In the genomic region with DNA sequence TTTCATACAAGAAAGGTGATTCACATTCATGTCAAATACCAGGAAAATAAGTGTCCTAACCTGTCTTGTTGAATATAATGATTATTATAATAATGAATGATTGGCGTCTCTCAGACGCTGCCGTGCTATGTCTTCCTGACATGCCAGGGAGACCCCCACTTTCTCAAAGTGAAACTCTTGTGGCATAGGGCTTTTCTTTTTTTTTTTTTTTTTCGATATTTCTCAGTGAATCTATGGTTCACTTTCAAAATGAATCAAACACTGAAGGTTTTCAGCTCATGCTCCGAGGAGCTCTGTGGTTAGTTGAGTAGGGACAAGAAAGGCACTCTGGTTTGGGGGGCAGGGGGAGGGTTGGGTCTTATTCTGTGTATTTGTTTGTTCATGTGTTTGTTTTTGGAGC, we compare ENCODE assay signal across 28 mouse cellular contexts. TPM values are rescaled to one million over a fixed set of nuclear protein-coding genes. Genes with fewer than 3 reads are reported as not detected.
DNase-seq lines count a peak whose midpoint lies in the region; ATAC-seq lines count a peak whose summit lies in the region.
"Had no signal": no experiment of that assay in that cellular context is flagged by ENCODE, and none has a peak within 500 bp of the region (broad histone marks: within the 10 kb centered on the region; RNA-seq: fewer than 3 reads in every experiment).

No protein-coding gene starts in this region.

- WGBS in hindbrain, embryonic 11.5 days, result 93% methylated on average over 5 of the region's 5 CpGs

- no peak overlapping the region for H3K9ac ChIP-seq in hindbrain, embryonic 11.5 days (ENCODE audit: low read depth, low read length)
- H3K9ac ChIP-seq: embryonic facial prominence, embryonic 12.5 days; embryonic facial prominence, embryonic 15.5 days; forebrain, postnatal 0 days; heart, embryonic 13.5 days; hindbrain, embryonic 13.5 days had no signal

- no peak overlapping the region for H3K4me3 ChIP-seq in hindbrain, embryonic 11.5 days (ENCODE audit: low read depth, low read length)
- H3K4me3 ChIP-seq: embryonic facial prominence, embryonic 12.5 days; embryonic facial prominence, embryonic 15.5 days; gastrocnemius, adult 2 months; heart, embryonic 13.5 days; hindbrain, embryonic 13.5 days had no signal

- DNase-seq in A20 (ENCODE audit: low read depth, low spot score), result peak; percentile 84
- DNase-seq in CD4-positive, CD25-positive, alpha-beta regulatory T cell, adult 2 months (ENCODE audit: low read depth, low spot score), result peak; percentile 47
- no peak for DNase-seq in urinary bladder, postnatal 25 days (ENCODE audit: low spot score)
- no peak for DNase-seq in gastrocnemius, postnatal 4 days (ENCODE audit: low spot score in 2 of 2)
- no peak for DNase-seq in hindbrain, embryonic 11.5 days (ENCODE audit: low spot score)
- DNase-seq: adrenal gland, postnatal 10 days; adrenal gland, postnatal 36 days; cerebellum, adult 18-20 months; cerebellum, adult 9-11 months; cerebellum, postnatal 25 days; gastrocnemius, adult 2 months; gastrocnemius, postnatal 14 days; heart, adult 18-20 months; heart, postnatal 14 days; kidney, adult 2 months had no signal

- no peaks in the 10 kb centered on the region for H3K4me1 ChIP-seq in hindbrain, embryonic 11.5 days (replicated peaks; ENCODE audit: control insufficient read depth, insufficient read depth, low read length)
- H3K4me1 ChIP-seq: embryonic facial prominence, embryonic 12.5 days; embryonic facial prominence, embryonic 15.5 days; hindbrain, embryonic 13.5 days had no signal

- ATAC-seq in activated CD4-positive, CD25-positive, alpha-beta regulatory T cell, adult 4 months, result peak; percentile 80
- ATAC-seq in hindbrain, embryonic 11.5 days (ENCODE audit: low FRiP score), result no peak
- ATAC-seq: forebrain, embryonic 14.5 days; hindbrain, embryonic 16.5 days; intestine, postnatal 0 days had no signal

- no peaks in the 10 kb centered on the region for H3K36me3 ChIP-seq in hindbrain, embryonic 11.5 days (ENCODE audit: control insufficient read depth, insufficient read depth, low read length)
- H3K36me3 ChIP-seq: embryonic facial prominence, embryonic 12.5 days; embryonic facial prominence, embryonic 15.5 days had no signal

- no peak overlapping the region for H3K27ac ChIP-seq in hindbrain, embryonic 11.5 days (ENCODE audit: low read depth, low read length)
- H3K27ac ChIP-seq: embryonic facial prominence, embryonic 12.5 days; embryonic facial prominence, embryonic 15.5 days; hindbrain, embryonic 13.5 days had no signal

- H3K27me3 ChIP-seq in hindbrain, embryonic 11.5 days (ENCODE audit: control insufficient read depth, insufficient read depth, low read length), result no peaks in the 10 kb centered on the region
- H3K27me3 ChIP-seq: embryonic facial prominence, embryonic 12.5 days; embryonic facial prominence, embryonic 15.5 days; heart, embryonic 13.5 days; hindbrain, embryonic 13.5 days had no signal

- H3K4me2 ChIP-seq in hindbrain, embryonic 11.5 days (replicated peaks; ENCODE audit: low read depth, low read length), result no peak overlapping the region
- H3K4me2 ChIP-seq: embryonic facial prominence, embryonic 12.5 days; embryonic facial prominence, embryonic 15.5 days; heart, embryonic 13.5 days; hindbrain, embryonic 13.5 days had no signal

- no peaks in the 10 kb centered on the region for H3K9me3 ChIP-seq in hindbrain, embryonic 11.5 days (ENCODE audit: control insufficient read depth, low read length)
- H3K9me3 ChIP-seq: embryonic facial prominence, embryonic 12.5 days; embryonic facial prominence, embryonic 15.5 days had no signal

RNA-seq across cellular contexts. Expression of a gene that starts 22.8 kb away (rescaled TPM):
- under 1 TPM in 1 of 2 experiments, not detected in 1; 0.25 TPM for polyA plus RNA-seq in activated CD4-positive, CD25-positive, alpha-beta regulatory T cell, adult 4 months (2017; shearing (Covaris generic))
- under 1 TPM; 0.18 to 0.25 TPM for total RNA-seq in gastrocnemius, postnatal 4 days (2021)
- polyA plus RNA-seq in hindbrain, embryonic 11.5 days (2014; fragmentation: Nextera tagmentation; extraction: Ambion mirVana), result 36.5 and 40.3 TPM in 2 replicates
- total RNA-seq: common myeloid progenitor, adult 5-6 weeks; gastrocnemius, adult 2 months; heart, postnatal 14 days; hematopoietic stem cell, adult 5-6 weeks had no signal
- polyA plus RNA-seq: C2C12; gonadal fat pad, adult 2 months had no signal

RNA-seq across cellular contexts. Expression of a gene that starts 27.1 kb away (rescaled TPM):
- 1 to 10 TPM in 1 of 2 experiments, under 1 TPM in 1; 0.42 to 2.1 TPM for polyA plus RNA-seq in activated CD4-positive, CD25-positive, alpha-beta regulatory T cell, adult 4 months (2017; shearing (Covaris generic))
- total RNA-seq in gastrocnemius, postnatal 4 days (2021), result 1 to 10 TPM; 6.0 to 7.0 TPM
- polyA plus RNA-seq in hindbrain, embryonic 11.5 days (2014; fragmentation: Nextera tagmentation; extraction: Ambion mirVana), result 22.5 and 27.8 TPM in 2 replicates

Comparison
In these comparisons a context has a peak if more than half of its experiments do, and no peak if none do; other contexts are left out.
1. DNase-seq: peak in A20 (single experiment) and CD4-positive, CD25-positive, alpha-beta regulatory T cell, adult 2 months (single experiment); none in urinary bladder, postnatal 25 days (single experiment), gastrocnemius, postnatal 4 days (0 of 2) and hindbrain, embryonic 11.5 days (single experiment).
2. RNA of a gene that starts 22.8 kb away (polyA plus RNA-seq): 36.5 to 40.3 TPM in hindbrain, embryonic 11.5 days; 0.25 TPM in activated CD4-positive, CD25-positive, alpha-beta regulatory T cell, adult 4 months; every median in the first group is over 10 times any median in the second.